Mouse (Mus musculus): ENCODE measurements around the gene Zfp874a. TPM values are rescaled to one million over a fixed set of nuclear protein-coding genes. Genes with fewer than 3 reads are reported as not detected.

Gene Zfp874a
- 8.9 TPM for total RNA-seq (2023)

GRCm38 (mm10) chr13:67451172-67452020 is at the start of gene Zfp874a:
Gene Zfp874a, minus strand, starts transcription at chr13:67451624.

GRCm38 (mm10) chr13:67500084-67500719 is 48.8 kb upstream of the Zfp874a start, which contains the start of gene Zfp58:
Gene Zfp58, minus strand, starts transcription at chr13:67500555.

GRCm38 (mm10) chr13:67483625-67484423 is 32.4 kb upstream of the Zfp874a start, which contains the start of gene Zfp874b:
Gene Zfp874b, minus strand, starts transcription at chr13:67484258.

DNA sequence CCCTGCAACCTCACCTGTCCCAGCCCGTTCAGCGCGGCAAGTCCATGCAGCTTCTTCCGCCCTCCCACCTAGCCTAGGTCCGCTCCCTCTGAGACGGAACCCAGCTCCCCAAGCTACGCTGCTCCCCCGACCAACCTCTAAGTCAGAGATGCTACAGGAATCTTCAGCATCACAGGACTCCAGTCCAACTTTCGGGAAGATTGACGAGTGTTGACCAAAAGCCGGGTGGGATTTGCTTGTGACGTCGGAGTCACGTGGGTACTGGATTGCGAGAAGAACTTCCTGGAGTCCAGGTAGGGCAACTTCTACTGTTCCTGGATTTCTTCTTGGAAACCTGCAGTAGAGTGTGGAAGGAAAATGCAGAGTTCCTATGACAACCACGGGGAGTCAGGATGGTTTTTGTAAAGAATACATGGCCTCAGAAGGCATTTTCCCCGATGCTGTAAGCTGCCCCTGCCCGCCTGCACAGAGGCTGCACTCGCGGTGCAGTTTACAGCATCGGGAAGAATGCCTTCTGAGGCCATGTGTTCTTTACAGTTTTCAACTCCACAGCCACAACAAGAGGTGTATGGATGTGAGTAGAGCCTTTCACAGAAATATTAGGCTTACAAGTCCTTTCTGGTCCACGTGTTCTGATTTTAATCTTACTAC is 30.1 kb downstream of the Zfp874a start, which contains the start of gene Zfp459:
Gene Zfp459 (minus strand): TSS at position 212 of the 651 bp plus-strand sequence.

DNA sequence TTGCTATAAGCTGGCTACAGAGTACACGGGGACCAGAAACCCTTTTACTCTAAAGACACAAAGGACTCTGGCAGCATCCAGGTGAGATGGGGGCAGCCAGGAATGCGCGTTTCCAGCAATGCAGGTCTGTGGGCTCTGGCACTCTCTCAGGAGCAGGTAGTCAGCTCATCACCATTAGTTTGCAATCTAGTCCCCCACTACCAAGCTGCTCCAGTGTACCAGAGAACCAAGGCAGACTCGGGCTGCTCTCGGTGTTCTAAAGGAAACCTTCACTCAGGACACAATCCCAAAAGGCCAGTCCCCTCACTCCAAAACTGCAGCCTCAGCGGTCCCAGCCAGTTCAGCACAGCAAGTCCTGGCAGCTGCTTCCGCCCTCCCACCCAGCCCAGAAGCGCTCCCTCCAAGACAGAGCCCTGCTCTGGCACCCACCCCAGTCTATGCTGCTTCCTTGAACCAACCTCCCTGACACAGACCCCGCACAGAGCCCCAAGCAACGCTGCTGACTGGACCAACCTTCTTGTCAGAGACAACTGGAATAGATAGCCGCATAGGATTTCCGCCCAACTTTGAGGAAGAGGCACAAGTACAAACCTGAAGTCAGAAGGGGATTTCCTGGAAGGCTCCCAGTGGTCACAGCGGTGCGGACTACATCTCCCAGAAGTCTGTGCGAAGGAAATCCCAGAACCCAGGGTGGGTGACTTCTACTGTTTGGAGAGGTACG is 52.1 kb downstream of the Zfp874a start, which contains the start of gene Zfp429:
Gene Zfp429 (minus strand): TSS at position 637 of the 721 bp plus-strand sequence.

DNA sequence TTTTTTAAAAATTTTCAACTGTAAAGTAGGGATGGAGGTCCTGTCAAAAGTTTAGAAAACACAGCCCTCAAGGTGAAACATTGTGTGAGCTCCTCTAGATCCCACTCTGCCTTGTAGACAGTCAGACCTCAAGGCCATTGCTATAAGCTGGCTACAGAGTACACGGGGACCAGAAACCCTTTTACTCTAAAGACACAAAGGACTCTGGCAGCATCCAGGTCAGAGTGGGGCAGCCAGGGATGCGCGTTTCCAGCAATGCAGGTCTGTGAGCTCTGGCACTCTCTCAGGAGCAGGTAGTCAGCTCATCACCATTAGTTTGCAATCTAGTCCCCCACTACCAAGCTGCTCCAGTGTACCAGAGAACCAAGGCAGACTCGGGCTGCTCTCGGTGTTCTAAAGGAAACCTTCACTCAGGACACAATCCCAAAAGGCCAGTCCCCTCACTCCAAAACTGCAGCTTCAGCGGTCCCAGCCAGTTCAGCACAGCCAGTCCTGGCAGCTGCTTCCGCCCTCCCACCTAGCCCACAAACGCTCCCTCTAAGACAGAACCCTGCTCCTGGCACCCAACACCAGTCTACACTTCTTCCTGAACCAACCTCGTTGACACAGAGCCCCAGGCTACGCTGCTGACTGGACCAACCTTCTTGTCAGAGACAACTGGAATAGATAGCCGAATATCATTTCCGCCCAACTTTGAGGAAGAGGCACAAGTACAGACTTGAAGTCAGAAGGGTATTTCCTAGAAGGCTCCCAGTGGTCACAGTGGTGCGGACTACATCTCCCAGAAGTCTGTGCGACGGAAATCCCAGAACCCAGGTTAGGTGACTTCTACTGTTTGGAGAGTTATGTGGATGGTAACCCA is 76.1 kb downstream of the Zfp874a start, which contains the start of the genes Gm28041 and Zfp456:
Gene Gm28041 (minus strand): TSS at position 684 of the 862 bp plus-strand sequence.
Gene Zfp456 (minus strand): TSS at position 761 of the 862 bp plus-strand sequence.

Other genes starting within 250 kb of the Zfp874a start
- gene Zfp458, start 173.2 kb downstream of the Zfp874a start, total RNA-seq (2023): 1.8 TPM
- gene Zfp457, start 145.1 kb downstream of the Zfp874a start, total RNA-seq (2023): 1.5 TPM
- 12.8 TPM for gene Zfp595, start 119.1 kb downstream of the Zfp874a start, total RNA-seq (2023)
- gene Gm28044, start 91.1 kb downstream of the Zfp874a start, total RNA-seq (2023): 5.7 TPM
- 5.2 TPM for gene Zfp953, start 91.0 kb downstream of the Zfp874a start, total RNA-seq (2023)
- 1.7 TPM for gene Gm28041, start 75.9 kb downstream of the Zfp874a start, total RNA-seq (2023)
- gene Zfp456, start 75.8 kb downstream of the Zfp874a start, total RNA-seq (2023): 5.5 TPM
- 11.6 TPM for gene Zfp429, start 51.8 kb downstream of the Zfp874a start, total RNA-seq (2023)
- gene Zfp459, start 30.2 kb downstream of the Zfp874a start, total RNA-seq (2023): 4.3 TPM
- gene Zfp874b, start 32.6 kb upstream of the Zfp874a start, total RNA-seq (2023): 22.2 TPM
- gene Zfp58, start 48.9 kb upstream of the Zfp874a start, total RNA-seq (2023): 11.8 TPM
- not detected for gene Gm26965, start 74.5 kb upstream of the Zfp874a start, total RNA-seq (2023)
- 19.9 TPM for gene Zfp87, start 74.6 kb upstream of the Zfp874a start, total RNA-seq (2023)
- gene Zfp748, start 102.2 kb upstream of the Zfp874a start, total RNA-seq (2023): 10.6 TPM
- 10.2 TPM for gene Zfp729b, start 158.1 kb upstream of the Zfp874a start, total RNA-seq (2023)
- 2.2 TPM for gene Gm49345, start 186.1 kb upstream of the Zfp874a start, total RNA-seq (2023)
- gene Zfp729a, start 186.2 kb upstream of the Zfp874a start, total RNA-seq (2023): 10.7 TPM
- 5.4 TPM for gene Zfp738, start 235.4 kb upstream of the Zfp874a start, total RNA-seq (2023)

All from CD4-positive naive resting alpha-beta T cell, adult 57 days (primary cell).